Mouse (Mus musculus): ENCODE measurements around the gene St7l. TPM values are rescaled to one million over a fixed set of nuclear protein-coding genes. Genes with fewer than 3 reads are reported as not detected.

St7l gene
- polyA plus RNA-seq, 1 experiment: 13.9 TPM

DNA sequence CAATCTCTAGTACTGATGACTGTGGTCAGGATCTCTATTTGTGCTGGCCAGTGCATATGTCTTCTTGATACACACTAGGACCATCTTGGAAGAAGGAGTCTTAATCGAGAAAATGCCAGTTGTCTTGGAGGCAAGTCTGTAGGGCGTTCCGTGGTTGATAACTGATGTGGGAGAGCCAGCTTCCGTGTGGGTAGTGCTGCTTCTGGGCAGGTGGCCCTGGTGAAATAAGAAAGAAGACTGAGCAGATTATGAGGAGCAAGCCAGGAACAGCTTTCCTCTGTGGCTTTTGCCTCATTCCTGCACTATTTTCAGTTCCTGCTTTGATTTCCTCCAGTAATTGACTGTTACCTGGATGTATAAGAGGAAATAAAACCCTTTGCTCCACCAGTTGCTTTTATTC, 41.6 kb downstream of the St7l start:
- TF ChIP-seq CTCF (IDR thresholded peaks at IDR 0.05; ENCODE audit: borderline replicate concordance, extremely low read depth, insufficient read depth, insufficient read length): no peak
- TF ChIP-seq POLR2A (IDR thresholded peaks at IDR 0.05; ENCODE audit: borderline replicate concordance, extremely low read depth, insufficient read depth, insufficient read length, poor library complexity, severe bottlenecking): no peak
- DNase-seq (ENCODE audit: low read depth): no peak

DNA sequence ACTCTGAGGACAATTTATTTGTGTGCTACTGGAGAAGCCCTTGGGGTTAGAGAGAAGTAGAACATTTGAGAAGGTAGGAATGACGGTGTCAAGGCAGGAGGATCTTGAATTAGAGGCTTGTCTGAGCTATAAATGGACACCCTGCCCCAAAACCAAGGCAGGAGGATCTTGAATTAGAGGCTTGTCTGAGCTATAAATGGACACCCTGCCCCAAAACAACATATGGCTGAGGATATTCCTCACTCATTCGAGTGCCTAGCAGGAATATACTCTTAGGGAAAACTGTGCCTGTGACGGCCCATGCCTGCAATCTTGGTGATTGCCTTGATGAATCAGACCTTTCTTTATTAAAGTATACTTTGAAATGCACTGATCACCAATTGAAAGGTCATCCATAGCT, 42.2 kb downstream of the St7l start:
- no peak for TF ChIP-seq POLR2A (IDR thresholded peaks at IDR 0.05; ENCODE audit: borderline replicate concordance, extremely low read depth, insufficient read depth, insufficient read length, poor library complexity, severe bottlenecking)
- TF ChIP-seq CTCF (IDR thresholded peaks at IDR 0.05; ENCODE audit: borderline replicate concordance, extremely low read depth, insufficient read depth, insufficient read length): no peak
- no peak for DNase-seq (ENCODE audit: low read depth)

DNA sequence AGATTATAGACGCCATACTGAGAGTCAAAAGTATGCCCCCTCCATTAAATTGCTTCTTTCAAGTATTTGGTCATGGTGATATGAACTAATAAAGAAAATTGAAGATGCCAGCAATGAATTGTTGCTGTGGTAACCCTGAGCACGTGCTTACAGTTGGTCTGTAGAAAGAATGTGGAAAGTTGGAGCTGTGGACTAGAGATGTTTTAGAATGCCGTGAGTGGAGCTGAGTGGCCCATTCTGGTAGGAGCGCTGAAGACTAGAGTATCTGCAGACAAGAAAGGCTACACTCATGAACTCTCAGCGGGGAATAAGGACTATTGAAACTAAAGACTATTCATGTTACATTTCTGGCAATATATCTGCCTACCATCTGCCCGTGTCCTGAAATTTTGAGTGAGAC, 45.4 kb downstream of the St7l start:
- no peak for DNase-seq (ENCODE audit: low read depth)
- TF ChIP-seq CTCF (IDR thresholded peaks at IDR 0.05; ENCODE audit: borderline replicate concordance, extremely low read depth, insufficient read depth, insufficient read length): no peak
- TF ChIP-seq POLR2A (IDR thresholded peaks at IDR 0.05; ENCODE audit: borderline replicate concordance, extremely low read depth, insufficient read depth, insufficient read length, poor library complexity, severe bottlenecking): no peak

GRCm38 (mm10) chr3:104914986-104915385, 51.2 kb downstream of the St7l start:
- no peak for TF ChIP-seq POLR2A (IDR thresholded peaks at IDR 0.05; ENCODE audit: borderline replicate concordance, extremely low read depth, insufficient read depth, insufficient read length, poor library complexity, severe bottlenecking)
- TF ChIP-seq CTCF (IDR thresholded peaks at IDR 0.05; ENCODE audit: borderline replicate concordance, extremely low read depth, insufficient read depth, insufficient read length): no peak
- DNase-seq (ENCODE audit: low read depth): peak; percentile 31

DNA sequence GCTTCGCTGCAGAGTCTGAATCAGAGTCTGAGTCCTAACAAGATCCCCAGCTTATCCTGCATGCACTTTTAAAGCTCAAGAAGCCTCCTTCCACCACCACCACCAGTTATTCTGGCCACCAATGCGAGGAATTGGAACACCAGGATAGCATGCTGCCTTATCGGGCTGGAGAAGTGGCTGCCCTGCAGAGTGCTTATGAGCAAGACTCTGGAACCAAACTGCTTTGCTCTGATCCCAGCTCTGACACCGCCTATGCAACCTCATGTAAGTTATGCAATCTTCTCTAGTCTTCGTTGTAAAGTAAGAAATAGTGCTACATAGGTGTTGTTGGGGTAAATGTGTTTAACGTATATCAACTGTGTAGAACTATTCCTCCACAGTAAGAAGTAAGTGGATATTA, 65.6 kb downstream of the St7l start:
- DNase-seq (ENCODE audit: low read depth): no peak

GRCm38 (mm10) chr3:104937728-104938305, 74.0 kb downstream of the St7l start:
- no peak for TF ChIP-seq CTCF (IDR thresholded peaks at IDR 0.05; ENCODE audit: borderline replicate concordance, extremely low read depth, insufficient read depth, insufficient read length)
- no peak for DNase-seq (ENCODE audit: low read depth)

More for the DNA sequence above, 65.6 kb downstream of the St7l start:
- no peak for TF ChIP-seq POLR2A (IDR thresholded peaks at IDR 0.05; ENCODE audit: borderline replicate concordance, extremely low read depth, insufficient read depth, insufficient read length, poor library complexity, severe bottlenecking)
- TF ChIP-seq CTCF (IDR thresholded peaks at IDR 0.05; ENCODE audit: borderline replicate concordance, extremely low read depth, insufficient read depth, insufficient read length): no peak

DNA sequence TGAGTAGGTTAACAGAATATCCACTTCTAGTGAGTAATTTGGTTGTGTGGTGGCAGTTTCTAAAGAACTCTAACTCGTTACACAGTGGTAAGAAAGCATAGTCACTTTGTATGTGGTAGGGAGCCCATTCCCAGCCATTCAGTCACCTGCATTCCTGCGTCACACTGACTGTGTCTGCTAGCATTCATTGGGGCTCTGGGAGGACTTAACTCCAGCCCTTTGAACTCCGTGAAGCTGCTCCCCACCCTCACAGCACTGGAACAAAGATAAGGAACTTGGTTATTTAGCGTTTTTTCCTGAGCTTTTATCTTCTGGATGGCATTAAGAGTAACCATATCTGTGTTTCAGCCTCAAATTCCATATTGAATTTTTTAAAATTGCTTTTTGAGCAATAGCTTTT, 74.5 kb downstream of the St7l start:
- DNase-seq (ENCODE audit: low read depth): no peak
- no peak for TF ChIP-seq POLR2A (IDR thresholded peaks at IDR 0.05; ENCODE audit: borderline replicate concordance, extremely low read depth, insufficient read depth, insufficient read length, poor library complexity, severe bottlenecking)
- no peak for TF ChIP-seq CTCF (IDR thresholded peaks at IDR 0.05; ENCODE audit: borderline replicate concordance, extremely low read depth, insufficient read depth, insufficient read length)

DNA sequence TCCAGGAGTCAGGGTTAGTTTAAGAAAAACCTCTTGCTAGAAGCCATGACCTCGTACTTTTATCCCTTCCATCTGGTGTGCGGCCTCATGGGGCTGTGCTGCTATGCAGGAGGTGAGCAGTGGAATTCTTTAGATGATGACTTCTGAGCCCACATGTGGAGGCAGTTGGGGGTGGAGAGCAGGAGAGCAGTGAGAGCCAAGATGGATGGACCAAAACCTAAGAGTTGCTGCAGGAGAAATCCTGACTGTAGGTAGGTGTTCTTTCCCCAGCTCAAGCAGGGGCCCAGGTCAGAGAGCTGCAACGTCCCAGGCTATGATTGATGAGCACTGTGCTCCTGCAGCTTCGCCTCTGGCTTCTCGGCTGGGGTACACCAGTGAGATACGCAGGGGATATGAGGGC, 76.9 kb downstream of the St7l start:
- DNase-seq (ENCODE audit: low read depth): no peak
- TF ChIP-seq CTCF (IDR thresholded peaks at IDR 0.05; ENCODE audit: borderline replicate concordance, extremely low read depth, insufficient read depth, insufficient read length) (no peak), POLR2A (IDR thresholded peaks at IDR 0.05; ENCODE audit: borderline replicate concordance, extremely low read depth, insufficient read depth, insufficient read length, poor library complexity, severe bottlenecking) (no peak)

DNA sequence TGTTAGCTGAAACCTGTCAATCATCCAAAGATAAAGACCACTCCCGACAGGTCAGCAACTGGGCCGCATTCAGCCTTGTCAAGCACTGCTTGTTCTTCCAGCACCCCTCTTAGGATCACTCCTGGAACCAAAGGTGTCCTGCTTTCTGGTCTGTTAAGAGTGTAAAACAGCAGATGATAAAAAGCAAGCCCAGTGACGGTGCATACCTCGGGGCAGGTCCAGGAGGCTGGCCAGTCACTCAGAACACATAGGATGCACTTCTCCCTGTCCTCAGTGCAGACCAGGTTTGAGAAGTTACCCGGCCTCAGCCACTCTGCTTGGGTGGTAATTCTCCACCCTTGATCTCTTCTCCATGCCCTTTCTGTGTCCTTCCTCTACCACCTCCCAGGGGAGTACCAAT, 78.9 kb downstream of the St7l start:
- DNase-seq (ENCODE audit: low read depth): no peak
- TF ChIP-seq CTCF (IDR thresholded peaks at IDR 0.05; ENCODE audit: borderline replicate concordance, extremely low read depth, insufficient read depth, insufficient read length): no peak
- TF ChIP-seq POLR2A (IDR thresholded peaks at IDR 0.05; ENCODE audit: borderline replicate concordance, extremely low read depth, insufficient read depth, insufficient read length, poor library complexity, severe bottlenecking): no peak

DNA sequence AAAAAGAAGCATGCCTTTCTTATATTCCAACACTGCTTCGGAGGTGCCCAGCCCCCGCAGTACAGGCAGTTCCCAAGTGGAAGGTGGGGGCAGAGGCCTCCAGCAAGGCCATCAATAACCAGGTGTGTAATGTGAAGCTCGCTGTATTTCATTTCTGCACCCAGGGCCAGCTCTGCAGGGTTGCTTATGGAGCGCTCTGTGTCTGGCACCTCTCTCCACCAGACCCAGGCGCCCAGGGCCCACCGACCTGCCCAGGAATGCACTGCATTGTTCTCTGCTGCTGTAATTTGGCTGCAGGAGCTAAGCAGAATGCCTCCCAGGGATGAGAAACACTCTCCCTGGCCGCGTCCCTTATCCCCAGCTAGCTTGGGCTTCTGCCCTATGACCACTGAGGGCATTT, 79.5 kb downstream of the St7l start:
- no peak for DNase-seq (ENCODE audit: low read depth)
- TF ChIP-seq CTCF (IDR thresholded peaks at IDR 0.05; ENCODE audit: borderline replicate concordance, extremely low read depth, insufficient read depth, insufficient read length) (no peak), POLR2A (IDR thresholded peaks at IDR 0.05; ENCODE audit: borderline replicate concordance, extremely low read depth, insufficient read depth, insufficient read length, poor library complexity, severe bottlenecking) (no peak)

- TF ChIP-seq CTCF (IDR thresholded peaks at IDR 0.05; ENCODE audit: borderline replicate concordance, extremely low read depth, insufficient read depth, insufficient read length) (no peak), POLR2A (IDR thresholded peaks at IDR 0.05; ENCODE audit: borderline replicate concordance, extremely low read depth, insufficient read depth, insufficient read length, poor library complexity, severe bottlenecking) (no peak)
- no peak for DNase-seq (ENCODE audit: low read depth)
These were observed 81.1 kb downstream of the St7l start for GRCm38 (mm10) chr3:104944894-104945293.

DNA sequence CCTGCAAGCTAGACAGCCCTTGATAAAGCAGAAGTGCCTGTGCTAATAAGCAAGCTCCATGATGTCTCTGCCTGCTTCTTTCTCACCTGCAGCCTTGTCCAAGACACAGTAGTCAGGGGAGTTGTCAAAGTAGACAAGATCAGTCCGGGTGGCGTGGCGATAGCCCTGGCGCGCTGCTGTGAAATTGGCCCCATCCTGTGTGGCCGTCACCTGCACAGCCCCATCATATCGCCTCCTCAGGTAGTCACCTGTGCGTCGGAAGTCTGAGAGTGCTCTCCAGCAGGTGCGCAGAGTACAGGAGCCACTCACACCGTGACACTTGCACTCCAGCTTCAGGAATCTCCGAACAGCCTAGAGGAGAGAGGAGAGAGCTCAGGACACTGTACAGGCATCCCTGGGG, 87.1 kb downstream of the St7l start:
- DNase-seq (ENCODE audit: low read depth): no peak
- TF ChIP-seq CTCF (IDR thresholded peaks at IDR 0.05; ENCODE audit: borderline replicate concordance, extremely low read depth, insufficient read depth, insufficient read length): no peak
- no peak for TF ChIP-seq POLR2A (IDR thresholded peaks at IDR 0.05; ENCODE audit: borderline replicate concordance, extremely low read depth, insufficient read depth, insufficient read length, poor library complexity, severe bottlenecking)
